ENCODE assay signal across 18 mouse cellular contexts in the genomic region with DNA sequence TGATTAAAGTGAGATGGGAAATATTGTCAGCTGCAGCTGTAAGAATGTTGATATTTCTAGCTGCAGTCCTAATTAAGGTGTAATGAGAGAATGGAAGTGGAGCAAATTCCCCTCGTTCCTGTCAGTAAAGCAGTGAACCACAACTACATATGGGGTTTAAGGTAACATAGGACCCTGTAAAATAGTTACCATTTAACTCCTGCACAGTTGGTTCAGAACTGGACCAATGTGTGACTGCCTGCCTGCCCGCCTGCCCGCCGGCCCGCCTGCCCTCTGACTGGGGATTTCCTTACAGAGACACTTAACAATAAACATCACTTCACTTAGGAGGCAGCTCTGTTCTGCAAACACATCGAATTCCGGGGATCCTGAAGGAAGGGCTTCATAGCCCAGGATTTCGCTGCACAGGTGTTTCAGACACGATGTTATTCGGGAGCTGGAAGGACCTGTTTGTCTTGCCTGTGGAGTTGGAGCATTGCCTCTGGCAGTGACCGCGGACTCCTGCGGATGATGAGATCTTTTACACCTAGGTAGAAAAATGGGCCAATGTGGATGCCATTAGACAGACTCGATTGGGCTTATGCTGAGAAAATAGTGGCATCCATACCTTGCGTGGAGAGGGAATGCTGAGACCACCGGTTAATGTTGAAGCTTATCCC.
DNase-seq lines count a peak whose midpoint lies in the region; ATAC-seq lines count a peak whose summit lies in the region.
"Had no signal": no experiment of that assay in that cellular context is flagged by ENCODE, and none has a peak within 500 bp of the region (broad histone marks: within the 10 kb centered on the region; RNA-seq: fewer than 3 reads in every experiment).

No protein-coding gene starts in this region.

- H3K9me3 ChIP-seq in limb, embryonic 12.5 days: no peaks in the 10 kb centered on the region
- H3K9me3 ChIP-seq in hindbrain, embryonic 13.5 days: no peaks in the 10 kb centered on the region
- H3K9me3 ChIP-seq: forebrain, embryonic 13.5 days; G1E; heart, embryonic 10.5 days; hindbrain, embryonic 12.5 days; liver, embryonic 15.5 days; midbrain, embryonic 10.5 days had no signal

- ATAC-seq in limb, embryonic 12.5 days (ENCODE audit: insufficient number of reproducible peaks, insufficient read depth, low FRiP score, low TSS enrichment, low read depth): no peak
- no peak for ATAC-seq in hindbrain, embryonic 13.5 days (ENCODE audit: low FRiP score)
- ATAC-seq in megakaryocyte progenitor cell, adult 5-6 weeks (replicated peaks; ENCODE audit: poor library complexity): no peak
- ATAC-seq: forebrain, embryonic 13.5 days had no signal

- peaks cover 6% of the 10 kb centered on the region; the same call in 1 of the 2 replicates for H3K27me3 ChIP-seq in limb, embryonic 12.5 days
- H3K27me3 ChIP-seq in hindbrain, embryonic 13.5 days: no peaks in the 10 kb centered on the region
- H3K27me3 ChIP-seq: forebrain, embryonic 13.5 days; hindbrain, embryonic 12.5 days; liver, embryonic 15.5 days had no signal

- intact Hi-C loops in left cerebral cortex, postnatal 4 days (cut with DNase I): no loop called here
- intact Hi-C loops in left cerebral cortex, postnatal 36 days (cut with DNase I): no loop called here

- 50% methylated on average over 16 of the region's 16 CpGs for WGBS in limb, embryonic 12.5 days
- WGBS in hindbrain, embryonic 13.5 days: 69% methylated on average over 16 of the region's 16 CpGs

- H3K4me2 ChIP-seq in limb, embryonic 12.5 days: peak overlapping the region; percentile 24; the same call in 1 of the 2 replicates
- H3K4me2 ChIP-seq in hindbrain, embryonic 13.5 days: no peak overlapping the region
- H3K4me2 ChIP-seq: forebrain, embryonic 13.5 days; hindbrain, embryonic 12.5 days; liver, embryonic 15.5 days had no signal

- H3K36me3 ChIP-seq in limb, embryonic 12.5 days: no peaks in the 10 kb centered on the region
- no peaks in the 10 kb centered on the region for H3K36me3 ChIP-seq in hindbrain, embryonic 13.5 days
- H3K36me3 ChIP-seq: G1E; heart, embryonic 10.5 days; hindbrain, embryonic 12.5 days; liver, embryonic 15.5 days; midbrain, embryonic 10.5 days had no signal

- peaks cover 8% of the 10 kb centered on the region for H3K4me1 ChIP-seq in limb, embryonic 12.5 days (replicated peaks)
- peaks cover 23% of the 10 kb centered on the region for H3K4me1 ChIP-seq in hindbrain, embryonic 13.5 days (replicated peaks)
- H3K4me1 ChIP-seq: heart, embryonic 10.5 days; liver, embryonic 15.5 days had no signal

- no peak overlapping the region for H3K27ac ChIP-seq in limb, embryonic 12.5 days
- no peak overlapping the region for H3K27ac ChIP-seq in hindbrain, embryonic 13.5 days
- H3K27ac ChIP-seq: forebrain, embryonic 13.5 days; heart, embryonic 10.5 days; left cerebral cortex, adult 2 months; liver, embryonic 15.5 days; midbrain, embryonic 10.5 days had no signal

- no peak overlapping the region for H3K9ac ChIP-seq in limb, embryonic 12.5 days (replicated peaks)
- no peak overlapping the region for H3K9ac ChIP-seq in hindbrain, embryonic 13.5 days
- H3K9ac ChIP-seq: forebrain, embryonic 13.5 days; hindbrain, embryonic 12.5 days; liver, embryonic 15.5 days had no signal

- DNase-seq in cerebellum, postnatal 10 days: peak; percentile 61 to 72
- DNase-seq in cerebellum, postnatal 4 days (ENCODE audit: low spot score in 2 of 2): no peak
- peak; percentile 9 for DNase-seq in left cerebral cortex, postnatal 4 days
- no peak for DNase-seq in left cerebral cortex, postnatal 36 days (ENCODE audit: low spot score in 2 of 2)
- DNase-seq in embryo, embryonic 11 days: peak; percentile 7
- DNase-seq: adrenal gland, postnatal 36 days; gastrocnemius, postnatal 10 days; thymus, postnatal 25 days had no signal

- no peak overlapping the region for H3K4me3 ChIP-seq in limb, embryonic 12.5 days (replicated peaks)
- H3K4me3 ChIP-seq in hindbrain, embryonic 13.5 days: no peak overlapping the region
- H3K4me3 ChIP-seq: forebrain, embryonic 13.5 days; heart, embryonic 10.5 days; hindbrain, embryonic 12.5 days; left cerebral cortex, adult 2 months; liver, embryonic 15.5 days; midbrain, embryonic 10.5 days had no signal

Comparison
In these comparisons a context has a peak if more than half of its experiments do, and no peak if none do; other contexts are left out.
1. DNase-seq: peak in cerebellum, postnatal 10 days (2 of 2), left cerebral cortex, postnatal 4 days (single experiment) and embryo, embryonic 11 days (single experiment); none in cerebellum, postnatal 4 days (0 of 2) and left cerebral cortex, postnatal 36 days (0 of 2).